Mouse (Mus musculus) limb, embryonic 14.5 days (tissue): ENCODE data around the gene Ttc3. TPM values are rescaled to one million over a fixed set of nuclear protein-coding genes. Genes with fewer than 3 reads are reported as not detected.
A peak's percentile ranks its signal among the peaks of the same experiment; 100 is the strongest.

Experiments used
- ATAC-seq: fragments of 200-750 bp; cut with Nextera tagmentation; 2 replicates; pipeline ENCODE4 v1.8.0; 2017; ENCODE audit warnings: low read depth, moderate number of reproducible peaks, moderate TSS enrichment; ENCODE audit not compliant: low FRiP score
- DNase-seq: peaks from one replicate; pipeline ENCODE4 v3.0.0-alpha.2; 2015; ENCODE audit warnings: low spot score
- H3K27ac ChIP-seq: fragments of 300-500 bp; sonication (generic); replicated peaks from 2 replicates; pipeline ENCODE4 v1.5.1; 2014; ENCODE audit warnings: low read depth, mild to moderate bottlenecking, low read length, moderate library complexity, mixed read lengths
- H3K27me3 ChIP-seq: fragments of 300-500 bp; sonication (generic); 2 replicates; pipeline ENCODE4 v1.6.1; 2014; ENCODE audit warnings: low read length, mixed read lengths; ENCODE audit not compliant: control insufficient read depth, insufficient read depth
- H3K36me3 ChIP-seq: fragments of 300-500 bp; sonication (generic); 2 replicates; pipeline ENCODE4 v1.6.1; 2014; ENCODE audit warnings: mild to moderate bottlenecking, low read length, moderate library complexity, mixed read lengths; ENCODE audit not compliant: control insufficient read depth, insufficient read depth
- H3K4me1 ChIP-seq: fragments of 300-500 bp; sonication (generic); 2 replicates; pipeline ENCODE4 v1.6.1; 2014; ENCODE audit warnings: antibody characterized with exemption, low read length, mixed read lengths; ENCODE audit not compliant: control insufficient read depth, insufficient read depth
- H3K4me2 ChIP-seq: fragments of 300-500 bp; sonication (generic); replicated peaks from 2 replicates; pipeline ENCODE4 v1.6.1; 2014; ENCODE audit warnings: low read depth, mild to moderate bottlenecking, low read length, moderate library complexity; ENCODE audit not compliant: severe bottlenecking
- H3K4me3 ChIP-seq: fragments of 300-500 bp; sonication (generic); replicated peaks from 2 replicates; pipeline ENCODE4 v1.5.1; 2014; ENCODE audit warnings: low read length
- H3K9ac ChIP-seq: fragments of 300-500 bp; sonication (generic); 2 replicates; pipeline ENCODE4 v1.6.1; 2014; ENCODE audit warnings: mild to moderate bottlenecking, low read depth, low read length, moderate library complexity; ENCODE audit not compliant: severe bottlenecking
- H3K9me3 ChIP-seq: fragments of 300-500 bp; sonication (generic); 2 replicates; pipeline ENCODE4 v1.6.1; 2016; ENCODE audit warnings: low read length; ENCODE audit not compliant: control insufficient read depth
- POLR2A ChIP-seq: fragments of 200-500 bp; IDR thresholded peaks from 2 replicates; pipeline ENCODE4 v1.8.0; 2012; ENCODE audit warnings: inconsistent platforms, mild to moderate bottlenecking, moderate library complexity, borderline replicate concordance; ENCODE audit not compliant: insufficient read depth, insufficient read length; ENCODE audit errors: extremely low read depth
- WGBS: fragments of 180-500 bp; shearing (Covaris S2); extraction: QIAGEN DNeasy Blood & Tissue Kit; methylation state at CpG from one replicate; pipeline ENCODE4 v1.1.7; 2014; 5-methylcytosine and 5-hydroxymethylcytosine counted together
- polyA plus RNA-seq, 2 experiments: library from polyadenylated mRNA; depleted of rRNA in 1 of 2; stranded (reverse) in 1 of 2; unstranded in 1 of 2; fragments of >200 nt; fragmentation: Nextera tagmentation in 1 of 2; extraction: Ambion mirVana in 1 of 2; gene quantifications; 2 replicates each; pipeline versions ENCODE4 v1.2.1 to v1.2.3; 2012 to 2014

The Ttc3 gene
- polyA plus RNA-seq, 2 experiments: 123 to 294 TPM

- H3K4me1 ChIP-seq: no peaks in the 10 kb centered on the region
- ATAC-seq (no peak), DNase-seq (no peak)
- 94% methylated on average over 1 of the region's 1 CpGs for WGBS
- H3K4me3 ChIP-seq: no peak overlapping the region
- no peak overlapping the region for H3K4me2 ChIP-seq
- no peak for TF ChIP-seq POLR2A
- no peaks in the 10 kb centered on the region for H3K9me3 ChIP-seq
- H3K27ac ChIP-seq: no peak overlapping the region
- no peak overlapping the region for H3K9ac ChIP-seq
- H3K27me3 ChIP-seq: no peaks in the 10 kb centered on the region
- no peaks in the 10 kb centered on the region for H3K36me3 ChIP-seq
These were observed 24.7 kb upstream of the Ttc3 start for GRCm38 (mm10) chr16:94345733-94346132.

DNA sequence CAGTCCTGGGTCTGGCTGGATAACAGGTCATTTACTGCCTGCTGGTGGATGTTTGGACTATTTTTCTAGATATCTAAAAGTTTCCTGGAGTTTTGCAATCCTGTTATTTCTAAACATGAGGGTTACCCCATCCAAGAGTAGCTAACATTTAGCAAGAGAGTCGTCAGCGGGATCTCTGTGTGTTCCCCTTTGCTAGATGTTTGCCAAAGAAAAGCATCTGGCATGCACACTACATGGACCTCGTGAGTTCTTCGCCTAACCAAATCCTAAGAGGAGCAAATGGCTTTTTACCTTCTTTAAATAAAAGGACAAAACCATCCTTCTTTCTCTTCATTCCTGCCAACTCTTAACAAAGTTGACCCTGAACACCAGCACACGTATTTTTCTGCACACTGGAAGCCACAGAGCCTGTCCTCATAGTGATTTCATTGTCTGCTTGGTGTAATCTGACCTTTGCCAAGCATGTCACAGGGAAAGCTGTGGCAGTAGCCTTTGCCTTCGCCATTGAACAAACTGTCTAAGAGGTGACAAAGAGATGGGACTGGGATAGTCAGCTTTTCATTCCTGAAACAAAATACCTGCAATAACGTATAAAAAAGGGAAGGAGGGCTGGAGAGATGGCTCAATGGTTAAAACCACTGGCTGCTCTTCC lies 23.2 kb upstream of the Ttc3 start:
- ATAC-seq (no peak), DNase-seq (no peak)
- H3K27ac ChIP-seq: no peak overlapping the region
- no peaks in the 10 kb centered on the region for H3K9me3 ChIP-seq
- 75% methylated on average over 7 of the region's 7 CpGs for WGBS
- H3K9ac ChIP-seq: no peak overlapping the region
- H3K4me1 ChIP-seq: no peaks in the 10 kb centered on the region
- H3K4me3 ChIP-seq: no peak overlapping the region
- H3K4me2 ChIP-seq: no peak overlapping the region
- no peaks in the 10 kb centered on the region for H3K36me3 ChIP-seq
- H3K27me3 ChIP-seq: no peaks in the 10 kb centered on the region
- no peak for TF ChIP-seq POLR2A

- no peaks in the 10 kb centered on the region for H3K4me1 ChIP-seq
- TF ChIP-seq POLR2A: no peak
- H3K4me2 ChIP-seq: no peak overlapping the region
- DNase-seq (peak; percentile 41), ATAC-seq (no peak)
- no peak overlapping the region for H3K9ac ChIP-seq
- H3K4me3 ChIP-seq: no peak overlapping the region
- WGBS: 61% methylated on average over 2 of the region's 2 CpGs
- H3K27me3 ChIP-seq: no peaks in the 10 kb centered on the region
- H3K9me3 ChIP-seq: no peaks in the 10 kb centered on the region
- H3K27ac ChIP-seq: no peak overlapping the region
- no peaks in the 10 kb centered on the region for H3K36me3 ChIP-seq
These were observed 21.6 kb upstream of the Ttc3 start for GRCm38 (mm10) chr16:94348779-94349178.

DNA sequence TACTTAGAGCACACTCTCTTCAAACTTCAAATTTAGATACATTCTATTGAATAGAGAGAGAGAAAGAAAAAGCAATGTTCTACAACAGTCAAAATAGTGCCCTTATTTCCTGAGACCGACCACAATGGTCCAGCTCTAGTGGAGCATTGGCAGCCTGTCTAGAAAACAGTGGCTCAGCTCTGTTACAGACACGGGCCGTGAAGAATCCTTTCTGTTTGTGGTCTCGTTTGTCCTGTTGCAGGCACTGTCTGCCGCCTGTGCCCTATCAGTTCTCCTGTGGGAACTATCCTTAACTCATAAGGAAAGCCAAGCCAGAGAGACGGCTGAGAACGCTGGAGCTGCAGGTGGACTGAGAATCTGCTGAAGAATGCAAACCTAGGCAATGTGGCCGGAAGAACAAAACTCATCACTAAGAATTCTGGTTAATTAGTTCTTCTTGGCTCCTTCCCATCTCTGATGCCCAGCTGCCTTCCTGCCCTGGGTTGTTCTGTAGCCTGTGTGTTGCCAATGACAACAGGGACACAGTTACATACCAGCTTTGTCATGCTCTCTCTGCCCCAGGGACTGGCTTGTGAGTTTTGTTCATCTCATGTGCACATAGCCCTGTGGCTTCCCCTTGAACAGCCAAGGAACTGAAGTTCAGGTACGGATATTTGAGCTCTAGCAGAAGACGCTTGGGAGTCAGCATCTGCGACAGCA lies 20.7 kb upstream of the Ttc3 start:
- Histone ChIP-seq H3K9me3 (no peaks in the 10 kb centered on the region), H3K9ac (no peak overlapping the region), H3K27ac (no peak overlapping the region), H3K36me3 (no peaks in the 10 kb centered on the region), H3K4me3 (no peak overlapping the region), H3K27me3 (no peaks in the 10 kb centered on the region), H3K4me2 (no peak overlapping the region), H3K4me1 (no peaks in the 10 kb centered on the region)
- DNase-seq (no peak), ATAC-seq (no peak)
- TF ChIP-seq POLR2A: no peak
- 61% methylated on average over 11 of the region's 11 CpGs for WGBS

DNA sequence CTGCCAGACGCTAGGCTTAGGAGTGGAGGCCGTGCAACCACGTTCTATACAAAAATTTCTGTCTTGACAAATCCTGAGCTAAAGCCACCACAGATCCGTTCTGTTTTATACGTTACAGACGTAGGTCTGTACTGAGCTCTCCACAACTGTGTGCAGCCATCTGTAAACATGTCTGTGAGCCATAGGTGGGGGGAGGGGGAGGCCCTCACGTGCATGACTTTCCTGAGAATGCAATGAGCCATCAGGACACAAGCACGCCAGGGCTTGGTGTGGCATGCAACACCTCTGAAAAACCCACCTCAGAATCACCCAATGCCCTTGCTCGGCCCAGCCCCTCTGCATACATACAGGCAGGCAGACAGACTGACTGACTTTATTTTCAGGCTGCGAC lies 20.1 kb upstream of the Ttc3 start:
- Histone ChIP-seq H3K4me3 (no peak overlapping the region), H3K27me3 (no peaks in the 10 kb centered on the region), H3K9me3 (no peaks in the 10 kb centered on the region), H3K27ac (no peak overlapping the region), H3K4me1 (no peaks in the 10 kb centered on the region), H3K4me2 (no peak overlapping the region), H3K36me3 (no peaks in the 10 kb centered on the region), H3K9ac (no peak overlapping the region)
- ATAC-seq (no peak), DNase-seq (no peak)
- 59% methylated on average over 10 of the region's 10 CpGs for WGBS
- no peak for TF ChIP-seq POLR2A
